Mouse (Mus musculus): ENCODE measurements around the gene Eif4a2. TPM values are rescaled to one million over a fixed set of nuclear protein-coding genes. Genes with fewer than 3 reads are reported as not detected.
"Not testable (repeated sequence)": the region's sequence is repeated elsewhere in the genome, so short reads cannot be mapped to it uniquely, and the experiment has no call there.

The Eif4a2 gene
- total and polyA plus RNA-seq, 2 experiments from 2014 or later, result 291 to 647 TPM

- ATAC-seq (ENCODE audit: low FRiP score), result not testable (repeated sequence)
- peak; percentile 43 for DNase-seq (ENCODE audit: low spot score)
Measured at GRCm38 (mm10) chr16:23087712-23088111, 19.5 kb upstream of the Eif4a2 start.

DNA sequence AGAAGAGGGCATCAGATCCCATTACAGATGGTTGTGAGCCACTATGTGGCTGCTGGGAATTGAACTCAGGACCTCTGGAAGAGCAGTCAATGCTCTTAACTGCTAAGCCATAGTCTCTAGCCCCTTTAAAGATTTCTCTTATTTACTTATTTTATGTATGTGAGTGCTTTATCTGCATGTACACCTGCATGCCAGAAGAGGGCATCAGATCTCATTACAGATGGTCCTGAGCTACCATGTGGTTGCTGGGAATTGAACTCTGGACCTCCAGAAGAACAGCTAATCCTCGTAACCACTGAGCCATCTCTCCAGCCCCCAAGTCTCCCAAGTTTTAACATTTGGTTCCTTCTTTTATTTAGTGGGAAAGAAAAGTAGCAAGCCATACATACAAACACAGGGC lies 18.8 kb upstream of the Eif4a2 start:
- not testable (repeated sequence) for H3K4me2 ChIP-seq (ENCODE audit: low read depth, low read length, poor library complexity, severe bottlenecking); H3K36me3 ChIP-seq (ENCODE audit: insufficient read depth, low read length); DNase-seq (ENCODE audit: low spot score); H3K27me3 ChIP-seq (ENCODE audit: insufficient read depth, low read length); H3K4me3 ChIP-seq (ENCODE audit: low read depth, low read length); H3K9ac ChIP-seq (replicated peaks; ENCODE audit: low read length, poor library complexity, severe bottlenecking); H3K9me3 ChIP-seq (ENCODE audit: low read length); H3K4me1 ChIP-seq (ENCODE audit: insufficient read depth, low read length); H3K27ac ChIP-seq (ENCODE audit: low read depth, low read length); ATAC-seq (ENCODE audit: low FRiP score)
- peak; percentile 13; the same call in 1 of the 2 replicates for TF ChIP-seq CTCF (IDR thresholded peaks at IDR 0.05)
- WGBS, result 83% methylated on average over 1 of the region's 1 CpGs

More at GRCm38 (mm10) chr16:23087712-23088111, 19.5 kb upstream of the Eif4a2 start:
- not testable (repeated sequence) for H3K27ac ChIP-seq (ENCODE audit: low read depth, low read length); H3K36me3 ChIP-seq (ENCODE audit: insufficient read depth, low read length); H3K9me3 ChIP-seq (ENCODE audit: low read length); H3K4me1 ChIP-seq (ENCODE audit: insufficient read depth, low read length); H3K9ac ChIP-seq (replicated peaks; ENCODE audit: low read length, poor library complexity, severe bottlenecking); H3K4me2 ChIP-seq (ENCODE audit: low read depth, low read length, poor library complexity, severe bottlenecking); H3K4me3 ChIP-seq (ENCODE audit: low read depth, low read length); H3K27me3 ChIP-seq (ENCODE audit: insufficient read depth, low read length)
- WGBS, result 45% methylated on average over 4 of the region's 4 CpGs
- TF ChIP-seq CTCF (IDR thresholded peaks at IDR 0.05), result peak; percentile 68

GRCm38 (mm10) chr16:23091345-23091744 lies 15.9 kb upstream of the Eif4a2 start:
- not testable (repeated sequence) for ATAC-seq (ENCODE audit: low FRiP score); H3K27ac ChIP-seq (ENCODE audit: low read depth, low read length); H3K4me3 ChIP-seq (ENCODE audit: low read depth, low read length); H3K4me2 ChIP-seq (ENCODE audit: low read depth, low read length, poor library complexity, severe bottlenecking); H3K9me3 ChIP-seq (ENCODE audit: low read length); H3K27me3 ChIP-seq (ENCODE audit: insufficient read depth, low read length); H3K9ac ChIP-seq (replicated peaks; ENCODE audit: low read length, poor library complexity, severe bottlenecking); H3K36me3 ChIP-seq (ENCODE audit: insufficient read depth, low read length); H3K4me1 ChIP-seq (ENCODE audit: insufficient read depth, low read length); DNase-seq (ENCODE audit: low spot score)

DNA sequence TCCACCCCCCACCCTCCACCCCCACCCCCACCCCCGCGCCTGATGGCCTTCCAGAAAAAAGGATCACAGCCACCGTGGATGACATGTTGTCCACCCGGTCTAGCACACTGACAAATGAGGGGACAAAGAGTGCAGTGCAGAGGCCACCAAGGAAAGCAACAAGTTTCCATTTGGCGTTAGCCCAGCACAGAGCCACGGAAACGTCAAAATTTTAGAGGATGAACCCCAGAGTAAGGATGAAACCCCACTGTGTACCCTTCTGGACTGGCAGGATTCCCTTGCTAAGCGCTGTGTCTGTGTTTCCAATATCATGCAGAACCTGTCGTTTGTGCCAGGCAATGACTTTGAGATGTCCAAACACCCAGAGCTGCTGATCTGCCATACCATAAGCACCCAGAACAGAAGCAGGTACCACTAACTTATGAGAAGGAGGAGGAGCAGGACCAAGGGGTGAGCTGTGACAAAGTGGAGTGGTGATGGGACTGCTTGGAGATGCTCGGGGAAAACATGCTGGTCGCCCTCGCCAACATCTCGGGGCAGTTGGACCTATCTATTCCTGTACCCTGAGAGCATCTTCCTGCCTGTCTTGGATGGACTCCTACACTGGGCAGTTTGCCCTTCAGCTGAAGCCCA lies 13.8 kb upstream of the Eif4a2 start:
- ATAC-seq (ENCODE audit: low FRiP score), result no peak
- WGBS, result 83% methylated on average over 13 of the region's 13 CpGs
- no peak overlapping the region for H3K4me3 ChIP-seq (ENCODE audit: low read depth, low read length)

DNA sequence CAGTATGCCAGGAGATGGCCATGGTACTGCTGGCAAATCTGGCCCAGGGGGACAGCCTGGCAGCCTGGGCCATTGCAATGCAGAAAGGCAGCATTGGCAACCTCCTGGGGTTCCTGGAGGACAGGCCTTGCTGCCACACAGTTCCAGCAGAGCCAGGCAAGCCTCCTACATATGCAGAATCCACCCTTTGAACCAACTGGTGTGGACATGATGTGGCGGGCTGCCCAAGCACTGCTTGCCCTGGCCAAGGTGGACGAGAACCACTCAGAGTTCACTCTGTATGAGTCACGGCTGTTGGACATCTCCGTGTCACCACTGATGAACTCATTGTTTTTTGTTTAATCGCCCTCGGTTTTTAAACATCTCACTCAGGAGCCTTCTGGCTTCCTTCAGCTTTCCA lies 13.1 kb upstream of the Eif4a2 start:
- 91% methylated on average over 6 of the region's 6 CpGs for WGBS
- ATAC-seq (ENCODE audit: low FRiP score), result no peak
- DNase-seq (ENCODE audit: low spot score), result no peak
- Histone ChIP-seq H3K4me3 (ENCODE audit: low read depth, low read length) (no peak overlapping the region), H3K9ac (replicated peaks; ENCODE audit: low read length, poor library complexity, severe bottlenecking) (no peak overlapping the region), H3K9me3 (ENCODE audit: low read length) (no peaks in the 10 kb centered on the region), H3K27ac (ENCODE audit: low read depth, low read length) (no peak overlapping the region), H3K4me2 (ENCODE audit: low read depth, low read length, poor library complexity, severe bottlenecking) (no peak overlapping the region), H3K27me3 (ENCODE audit: insufficient read depth, low read length) (no peaks in the 10 kb centered on the region), H3K4me1 (ENCODE audit: insufficient read depth, low read length) (no peaks in the 10 kb centered on the region), H3K36me3 (ENCODE audit: insufficient read depth, low read length) (no peaks in the 10 kb centered on the region)
- TF ChIP-seq CTCF (IDR thresholded peaks at IDR 0.05), result no peak

More for the DNA sequence above, 13.8 kb upstream of the Eif4a2 start:
- no peaks in the 10 kb centered on the region for H3K27me3 ChIP-seq (ENCODE audit: insufficient read depth, low read length)
- no peak for DNase-seq (ENCODE audit: low spot score)
- no peak overlapping the region for H3K27ac ChIP-seq (ENCODE audit: low read depth, low read length)
- H3K9ac ChIP-seq (replicated peaks; ENCODE audit: low read length, poor library complexity, severe bottlenecking), result no peak overlapping the region
- H3K9me3 ChIP-seq (ENCODE audit: low read length), result no peaks in the 10 kb centered on the region
- no peak overlapping the region for H3K4me2 ChIP-seq (ENCODE audit: low read depth, low read length, poor library complexity, severe bottlenecking)
- no peak for TF ChIP-seq CTCF (IDR thresholded peaks at IDR 0.05)
- no peaks in the 10 kb centered on the region for H3K36me3 ChIP-seq (ENCODE audit: insufficient read depth, low read length)
- H3K4me1 ChIP-seq (ENCODE audit: insufficient read depth, low read length), result no peaks in the 10 kb centered on the region

GRCm38 (mm10) chr16:23095581-23095980 lies 11.7 kb upstream of the Eif4a2 start:
- DNase-seq (ENCODE audit: low spot score); H3K4me3 ChIP-seq (ENCODE audit: low read depth, low read length); H3K4me2 ChIP-seq (ENCODE audit: low read depth, low read length, poor library complexity, severe bottlenecking); H3K9me3 ChIP-seq (ENCODE audit: low read length); H3K9ac ChIP-seq (replicated peaks; ENCODE audit: low read length, poor library complexity, severe bottlenecking); H3K36me3 ChIP-seq (ENCODE audit: insufficient read depth, low read length); H3K27me3 ChIP-seq (ENCODE audit: insufficient read depth, low read length); H3K27ac ChIP-seq (ENCODE audit: low read depth, low read length); H3K4me1 ChIP-seq (ENCODE audit: insufficient read depth, low read length); ATAC-seq (ENCODE audit: low FRiP score): not testable (repeated sequence)
- WGBS, result 92% methylated on average over 5 of the region's 5 CpGs

DNA sequence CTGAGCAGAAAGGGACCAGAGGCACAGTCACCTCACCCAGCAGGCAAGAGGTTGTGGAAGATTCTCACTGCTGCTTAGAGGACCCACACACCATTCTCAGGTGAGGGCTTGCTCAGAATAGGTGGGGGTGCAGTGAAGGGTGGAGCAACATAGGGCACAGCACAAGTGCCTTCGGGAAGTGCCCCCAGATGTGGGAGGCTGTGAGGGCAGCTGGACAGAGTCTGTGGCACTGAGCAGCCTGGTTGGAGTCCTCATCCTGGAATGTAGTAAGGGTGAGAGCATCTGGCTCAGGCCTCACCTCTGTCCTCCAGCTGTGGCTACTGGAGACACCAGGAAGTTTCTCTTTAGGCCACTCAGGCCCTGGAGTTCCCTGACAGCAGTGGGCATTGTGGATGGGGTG lies 10.4 kb upstream of the Eif4a2 start:
- not testable (repeated sequence) for H3K27ac ChIP-seq (ENCODE audit: low read depth, low read length); H3K9ac ChIP-seq (replicated peaks; ENCODE audit: low read length, poor library complexity, severe bottlenecking); H3K4me2 ChIP-seq (ENCODE audit: low read depth, low read length, poor library complexity, severe bottlenecking); H3K27me3 ChIP-seq (ENCODE audit: insufficient read depth, low read length); H3K36me3 ChIP-seq (ENCODE audit: insufficient read depth, low read length); DNase-seq (ENCODE audit: low spot score); H3K4me1 ChIP-seq (ENCODE audit: insufficient read depth, low read length); H3K9me3 ChIP-seq (ENCODE audit: low read length); H3K4me3 ChIP-seq (ENCODE audit: low read depth, low read length)
- 0 out of 2 replicates have a peak, but pooled peaks have one; percentile 38 for ATAC-seq (ENCODE audit: low FRiP score)
- WGBS, result 88% methylated on average over 1 of the region's 1 CpGs

GRCm38 (mm10) chr16:23097290-23098104 lies 9.7 kb upstream of the Eif4a2 start:
- not testable (repeated sequence) for H3K27me3 ChIP-seq (ENCODE audit: insufficient read depth, low read length); H3K4me1 ChIP-seq (ENCODE audit: insufficient read depth, low read length); H3K9ac ChIP-seq (replicated peaks; ENCODE audit: low read length, poor library complexity, severe bottlenecking); H3K27ac ChIP-seq (ENCODE audit: low read depth, low read length); H3K4me2 ChIP-seq (ENCODE audit: low read depth, low read length, poor library complexity, severe bottlenecking); H3K9me3 ChIP-seq (ENCODE audit: low read length); H3K36me3 ChIP-seq (ENCODE audit: insufficient read depth, low read length); ATAC-seq (ENCODE audit: low FRiP score); H3K4me3 ChIP-seq (ENCODE audit: low read depth, low read length)
- 84% methylated on average over 8 of the region's 8 CpGs for WGBS
- DNase-seq (ENCODE audit: low spot score), result peak; percentile 18
